Mouse (Mus musculus) T-cell, adult 2 months (primary cell): ENCODE data around the gene Gcm2.
A peak's percentile ranks its signal among the peaks of the same experiment; 100 is the strongest.

Source experiments
- DNase-seq: peaks from one replicate; pipeline ENCODE4 v3.0.0; 2022; ENCODE audit warnings: low spot score

Gcm2 gene

DNA sequence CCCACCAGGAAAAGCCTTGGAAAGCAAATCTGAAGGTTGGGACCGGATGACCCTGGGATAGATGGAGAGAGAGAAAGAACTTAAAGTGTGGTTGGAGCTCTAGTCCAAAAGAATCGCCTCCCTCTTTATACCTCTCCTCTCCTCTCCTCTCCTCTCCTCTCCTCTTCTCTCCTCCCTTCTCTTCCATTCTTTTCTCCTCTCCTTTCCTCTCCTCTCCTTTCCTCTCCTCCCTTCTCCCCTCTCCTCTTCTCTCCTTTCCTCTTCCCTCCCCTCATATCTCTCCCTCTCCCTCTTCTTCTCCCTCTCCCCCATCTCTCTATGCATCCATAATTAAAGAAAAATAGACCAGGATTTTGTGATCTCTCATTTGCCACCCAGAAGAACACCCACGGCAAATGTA, at the start of gene Gcm2:
Gene Gcm2 (minus strand): TSS at position 101 of the 400 bp plus-strand sequence.
- DNase-seq, result no peak

DNA sequence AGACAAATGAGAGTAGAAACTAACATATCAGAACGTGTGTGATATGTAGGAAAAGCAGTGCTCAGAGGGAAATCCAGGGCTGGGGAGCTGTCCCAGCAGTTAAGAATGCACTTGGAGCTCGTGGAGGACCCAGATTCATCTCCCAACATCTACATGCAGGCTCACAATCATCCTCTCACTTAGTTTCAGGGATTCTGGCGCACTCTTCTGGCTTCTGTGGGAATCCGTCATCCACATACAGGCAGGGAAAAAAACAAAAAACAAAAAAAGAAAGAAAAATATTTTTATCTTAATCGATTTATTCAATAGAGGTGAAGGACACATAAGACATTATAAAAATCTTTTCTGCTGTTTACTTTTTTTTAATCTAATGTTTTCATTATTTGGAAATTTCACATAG, 47.6 kb upstream of the Gcm2 start:
- no peak for DNase-seq

DNA sequence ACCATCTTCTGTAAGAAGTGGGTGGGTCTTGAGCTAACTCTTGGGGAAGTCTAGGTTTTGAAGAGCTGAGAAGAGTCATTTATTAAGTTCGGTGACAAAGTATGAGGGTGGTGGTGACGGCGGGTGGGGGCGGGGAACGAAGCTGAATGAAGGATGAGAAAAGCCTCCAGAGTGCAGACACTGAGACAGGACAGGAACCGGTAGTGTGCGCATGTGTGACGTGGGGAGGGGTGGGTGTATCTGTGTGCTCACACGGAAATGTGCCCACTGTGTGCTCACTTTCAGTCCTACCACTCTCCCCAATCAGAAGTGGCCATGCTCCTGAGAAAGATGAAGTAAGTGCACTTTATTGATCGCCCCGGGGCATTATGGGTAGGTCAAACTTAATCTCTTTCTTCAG, 42.3 kb upstream of the Gcm2 start:
- DNase-seq, result no peak

GRCm38 (mm10) chr13:41146271-41146670, 35.4 kb upstream of the Gcm2 start:
- peak; percentile 23 for DNase-seq

DNA sequence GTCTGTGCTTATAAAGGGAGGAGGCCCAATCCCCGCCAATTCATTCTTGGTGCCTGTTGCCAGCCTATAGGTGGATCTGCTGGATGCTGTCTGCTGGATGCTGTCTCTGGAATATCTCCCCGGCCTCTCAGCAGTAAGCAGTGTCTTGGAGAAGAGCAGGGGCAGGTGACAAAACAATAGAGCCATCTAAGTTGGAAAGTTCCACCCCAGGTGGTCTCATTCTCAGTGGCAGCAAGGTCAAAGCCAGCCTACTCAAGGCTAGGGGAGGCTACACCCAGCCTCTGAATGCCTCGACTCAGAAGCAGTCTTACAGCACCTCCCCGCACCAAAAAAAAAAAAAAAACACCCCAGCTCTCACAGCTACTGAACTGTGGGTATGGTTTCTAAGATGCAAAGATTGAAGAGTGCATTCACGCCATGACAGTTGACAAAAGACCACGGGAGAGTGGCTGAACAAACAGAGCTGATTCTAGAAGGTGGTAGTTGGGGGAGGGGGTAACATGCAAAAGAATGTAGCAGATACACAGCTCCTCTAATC, 34.7 kb upstream of the Gcm2 start:
- DNase-seq, result no peak

GRCm38 (mm10) chr13:41134901-41135300, 24.1 kb upstream of the Gcm2 start:
- peak; percentile 21 for DNase-seq

GRCm38 (mm10) chr13:41129061-41129460, 18.2 kb upstream of the Gcm2 start:
- DNase-seq, result no peak

GRCm38 (mm10) chr13:41128326-41128725, 17.5 kb upstream of the Gcm2 start:
- peak; percentile 5 for DNase-seq

GRCm38 (mm10) chr13:41123666-41124225, 12.9 kb upstream of the Gcm2 start:
- DNase-seq, result no peak

- DNase-seq, result no peak
Measured at GRCm38 (mm10) chr13:41119152-41119945, 8.5 kb upstream of the Gcm2 start.

GRCm38 (mm10) chr13:41113940-41114339, 3.1 kb upstream of the Gcm2 start, which contains the start of gene Sycp2l:
Gene Sycp2l (plus strand): TSS chr13:41114307.
- DNase-seq, result no peak

- DNase-seq, result no peak
Measured at GRCm38 (mm10) chr13:41105541-41105940, 5.3 kb downstream of the Gcm2 start.

DNA sequence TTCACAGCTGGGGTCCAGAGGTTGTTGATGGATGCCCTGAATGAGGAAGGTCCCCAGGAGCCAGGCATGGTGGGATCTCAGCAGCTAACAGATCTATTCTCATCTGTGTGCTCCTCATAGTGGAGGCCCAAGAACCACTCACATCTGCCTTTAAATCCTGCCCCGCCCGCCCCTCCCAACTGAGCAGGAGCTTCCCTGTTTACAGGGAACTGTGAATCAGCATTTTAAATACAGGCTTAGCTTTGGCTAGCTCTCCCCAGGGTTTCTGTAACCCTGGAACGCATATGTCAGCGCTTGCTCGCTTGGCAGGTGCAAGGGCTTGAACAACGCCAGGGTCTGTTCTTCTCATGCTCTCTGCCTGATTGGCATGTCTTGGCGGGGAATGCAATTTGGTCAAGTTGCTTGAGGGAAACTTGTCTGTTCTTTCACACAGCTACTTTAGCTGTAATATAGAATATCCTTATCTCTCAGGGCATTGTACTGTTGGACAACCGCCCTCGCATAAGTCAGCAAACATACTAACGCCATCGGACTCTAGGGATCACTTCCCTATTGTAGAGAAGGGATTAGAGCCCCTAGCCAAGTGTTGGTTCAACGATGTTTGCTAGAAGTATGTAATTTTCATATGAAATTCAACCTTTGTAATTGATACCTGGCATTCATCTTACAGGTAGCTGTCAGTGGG, 6.9 kb downstream of the Gcm2 start:
- DNase-seq, result no peak

DNA sequence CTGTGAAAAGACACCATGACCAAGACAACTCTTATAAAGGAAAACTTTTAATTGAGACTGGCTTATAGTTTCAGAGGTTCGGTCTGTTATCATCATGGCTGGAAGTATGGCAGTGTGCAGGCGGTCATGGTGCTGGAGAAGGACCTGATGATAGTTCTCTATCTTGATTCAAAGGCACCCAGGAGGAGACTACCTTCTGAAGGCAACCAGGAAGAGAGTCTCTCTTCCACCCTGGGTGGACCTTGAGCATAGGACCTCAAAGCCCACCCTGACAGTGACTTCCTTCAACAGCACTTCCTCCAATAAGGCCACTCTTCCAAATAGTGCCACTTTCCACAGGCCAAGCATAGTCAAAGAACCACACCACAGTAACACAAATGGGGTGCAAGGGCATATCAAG, 10.8 kb downstream of the Gcm2 start:
- no peak for DNase-seq

DNA sequence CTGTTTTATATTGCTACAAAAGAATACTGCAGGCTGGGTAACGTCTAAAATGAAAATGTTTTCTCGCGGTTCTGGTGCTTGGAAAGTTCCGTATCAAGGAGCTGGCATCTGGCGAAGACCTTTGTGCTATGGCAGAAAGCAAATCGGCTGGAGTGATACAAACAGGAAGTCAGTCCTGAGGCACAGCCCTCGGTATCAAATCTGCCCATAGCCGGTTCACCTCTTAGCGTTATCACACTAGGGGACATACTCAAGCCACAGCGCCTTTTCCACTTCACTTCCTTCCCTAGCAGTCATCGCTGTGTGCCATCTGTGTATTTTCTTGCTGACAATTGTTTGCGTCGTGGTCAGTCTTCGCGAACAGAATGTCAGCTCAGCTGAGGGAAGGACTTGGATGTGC, 12.5 kb downstream of the Gcm2 start:
- no peak for DNase-seq

- peak; percentile 82 for DNase-seq
Measured at GRCm38 (mm10) chr13:41097324-41098058, 13.3 kb downstream of the Gcm2 start.

GRCm38 (mm10) chr13:41094160-41094559, 16.7 kb downstream of the Gcm2 start:
- DNase-seq, result no peak

DNA sequence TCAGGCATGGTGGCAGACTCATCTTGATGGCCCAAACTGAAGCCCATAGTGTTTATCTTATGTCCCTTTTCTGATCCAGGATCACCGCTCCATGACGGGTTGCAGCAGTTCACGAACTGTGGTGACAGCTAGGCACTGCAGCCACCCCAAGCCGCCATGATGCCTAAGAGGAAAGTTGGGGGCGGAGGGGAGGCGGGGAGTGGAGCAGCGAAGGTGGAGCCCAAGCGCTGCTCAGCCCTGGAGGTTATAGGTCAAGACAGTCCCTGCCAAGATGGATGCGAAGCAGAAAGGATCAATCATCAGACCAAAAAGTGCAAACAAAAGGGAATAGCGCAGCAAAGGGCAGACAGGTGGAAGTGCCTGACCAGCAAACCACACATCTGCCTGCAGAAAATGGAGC, 19.6 kb downstream of the Gcm2 start:
- DNase-seq, result no peak

DNA sequence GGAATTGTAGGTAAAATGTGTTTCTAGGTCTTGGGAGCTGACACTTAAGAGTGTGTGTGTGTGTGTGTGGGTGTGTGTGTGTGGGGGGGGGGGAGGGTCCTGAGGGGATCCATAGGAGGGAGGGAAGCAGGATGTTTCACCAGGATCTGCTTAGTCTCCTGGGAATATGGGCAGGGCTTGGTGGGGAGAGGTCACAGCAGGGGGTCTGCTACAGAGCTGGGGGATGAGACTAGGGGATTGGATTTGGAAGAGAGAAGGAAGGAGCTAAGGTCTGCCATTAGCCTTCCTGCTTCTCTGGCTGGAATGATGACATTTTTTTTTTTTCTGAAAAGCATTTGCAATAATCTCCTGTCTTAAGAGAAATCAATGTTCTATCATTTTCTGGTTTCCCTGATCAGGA, 22.1 kb downstream of the Gcm2 start:
- DNase-seq, result no peak

DNA sequence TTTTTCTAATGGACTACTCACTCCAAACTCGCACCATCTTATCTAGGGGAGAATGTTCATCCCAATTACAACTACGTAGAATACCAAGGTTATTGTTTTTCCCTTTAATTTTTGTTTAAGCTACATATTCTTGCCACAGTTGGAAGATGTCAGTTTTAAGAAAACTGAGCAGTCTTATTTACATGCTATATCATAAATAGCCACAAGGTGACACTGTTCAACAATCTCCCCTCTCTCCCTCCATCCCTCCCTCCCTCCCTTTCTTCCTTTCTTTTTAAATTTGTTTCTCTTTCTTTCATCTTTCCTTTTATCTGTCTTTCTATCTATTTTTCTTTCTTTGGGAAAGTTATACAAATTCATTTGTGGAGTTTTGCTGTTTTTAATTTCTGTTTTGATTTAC, 25.7 kb downstream of the Gcm2 start:
- no peak for DNase-seq

DNA sequence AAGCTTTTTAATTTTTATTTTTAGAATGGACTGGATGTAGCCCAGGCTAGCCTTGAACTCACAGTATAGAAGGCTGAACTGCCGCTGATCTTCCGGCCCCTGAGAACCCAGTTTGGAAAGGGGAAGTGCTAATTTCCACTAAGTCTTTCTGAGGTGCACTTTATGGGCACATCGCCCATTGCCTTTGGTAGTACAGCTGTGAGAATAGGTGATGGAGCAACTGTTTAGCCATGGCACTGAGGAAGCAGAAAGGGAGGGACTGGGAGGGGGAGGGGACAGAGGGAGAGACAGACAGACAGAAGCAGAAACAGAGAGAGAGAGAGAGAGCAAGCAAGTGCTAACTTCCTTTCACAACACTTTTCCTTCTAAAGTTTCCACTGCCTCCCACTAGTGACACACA, 26.3 kb downstream of the Gcm2 start:
- DNase-seq, result no peak

DNA sequence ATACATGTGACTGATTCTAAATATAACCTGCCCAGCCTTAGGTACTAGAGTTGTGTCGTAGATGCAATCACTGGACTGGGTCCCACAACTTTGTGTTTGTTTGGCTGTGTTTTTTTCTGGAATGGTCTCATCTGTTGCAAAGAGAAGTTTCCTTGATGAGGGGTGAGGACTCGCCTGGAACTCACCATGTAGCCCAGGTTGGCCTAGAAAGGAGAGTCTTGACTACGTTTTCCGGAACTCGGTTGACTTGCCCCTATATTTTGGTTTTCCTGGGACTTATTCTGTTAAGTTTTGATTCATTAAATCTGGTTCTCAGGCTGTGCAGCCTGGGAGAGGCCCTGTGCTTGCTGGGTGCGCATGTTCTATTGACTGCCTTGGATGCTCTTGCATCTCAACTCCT, 30.1 kb downstream of the Gcm2 start:
- no peak for DNase-seq
